Mouse (Mus musculus): ENCODE data around the gene Etnppl. TPM values are rescaled to one million over a fixed set of nuclear protein-coding genes. Genes with fewer than 3 reads are reported as not detected.

Etnppl gene
- total RNA-seq (2023) = not detected

DNA sequence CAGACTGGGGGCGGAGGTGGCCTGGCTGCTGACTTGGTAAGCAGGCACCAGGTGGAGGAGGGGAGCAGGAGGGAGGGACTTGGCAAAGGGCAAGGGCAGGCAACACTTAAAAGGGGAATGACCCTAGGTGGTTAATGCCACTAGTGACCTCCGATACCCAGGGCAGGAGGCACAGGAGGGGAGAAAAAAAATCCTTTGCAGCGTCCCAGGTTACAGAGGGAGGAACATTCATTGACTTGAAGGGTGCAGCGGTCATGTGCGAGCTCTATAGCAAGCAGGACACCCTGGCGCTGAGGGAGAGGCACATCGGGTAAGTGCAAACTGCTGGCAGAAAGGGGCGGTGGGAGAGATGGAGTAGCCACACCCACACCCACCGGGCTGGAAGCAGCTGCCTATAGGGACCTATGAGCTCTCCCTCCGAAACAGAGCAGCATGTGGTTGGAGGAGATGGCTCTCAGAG is at the start of gene Etnppl:
Etnppl (plus strand) TSS at position 10 of the 460 bp plus-strand sequence.

Other genes starting within 250 kb of the Etnppl start
- gene Ostc, start 92.0 kb downstream of the Etnppl start, total RNA-seq (2023) = 52.5 TPM
- gene Rpl34, start 113.0 kb downstream of the Etnppl start, total RNA-seq (2023) = 2,011 TPM

Data from CD4-positive naive resting alpha-beta T cell, adult 76 days (primary cell).